Mouse (Mus musculus): ENCODE data around the gene Fgl2.

Fgl2 gene

DNA sequence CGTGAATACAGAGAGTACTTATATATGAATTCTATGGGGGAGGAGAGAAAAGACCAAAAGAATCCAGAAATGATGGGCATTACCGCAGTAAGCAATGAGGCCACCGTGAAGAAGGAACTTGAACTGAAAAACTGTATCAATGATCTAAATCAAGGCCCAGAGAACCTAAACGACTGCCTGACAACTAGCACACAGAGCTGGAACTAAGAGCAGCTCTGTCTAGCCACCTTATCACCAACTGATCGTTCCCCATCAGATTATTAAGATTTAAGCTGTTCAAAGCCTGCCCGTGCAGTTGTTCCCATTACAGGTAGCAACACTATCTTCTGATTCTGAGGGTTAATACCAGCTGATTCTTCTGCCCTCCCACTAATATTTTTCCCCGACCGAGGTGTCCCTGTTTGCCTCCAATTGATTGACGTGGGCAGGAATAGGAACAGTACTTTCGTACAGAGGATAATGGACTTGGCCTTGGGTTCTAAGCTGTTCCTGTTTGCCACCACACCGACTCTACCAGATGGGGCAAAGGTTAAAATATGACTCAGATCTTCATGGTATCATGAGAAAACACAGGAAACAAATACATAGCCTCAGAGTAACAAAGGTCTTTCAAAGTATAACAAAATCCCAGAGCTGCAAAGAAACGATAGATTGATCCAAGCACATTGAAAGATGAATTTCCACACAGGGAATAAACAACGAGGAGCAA, 12.0 kb downstream of the Fgl2 start:
- DNase-seq (ENCODE audit: low spot score in 2 of 2) = no peak

- DNase-seq (ENCODE audit: low spot score in 2 of 2) = no peak
Measured at GRCm38 (mm10) chr5:21384976-21385375, 12.5 kb downstream of the Fgl2 start.

- DNase-seq (ENCODE audit: low spot score in 2 of 2) = no peak
Measured at GRCm38 (mm10) chr5:21386432-21386831, 14.0 kb downstream of the Fgl2 start.

DNA sequence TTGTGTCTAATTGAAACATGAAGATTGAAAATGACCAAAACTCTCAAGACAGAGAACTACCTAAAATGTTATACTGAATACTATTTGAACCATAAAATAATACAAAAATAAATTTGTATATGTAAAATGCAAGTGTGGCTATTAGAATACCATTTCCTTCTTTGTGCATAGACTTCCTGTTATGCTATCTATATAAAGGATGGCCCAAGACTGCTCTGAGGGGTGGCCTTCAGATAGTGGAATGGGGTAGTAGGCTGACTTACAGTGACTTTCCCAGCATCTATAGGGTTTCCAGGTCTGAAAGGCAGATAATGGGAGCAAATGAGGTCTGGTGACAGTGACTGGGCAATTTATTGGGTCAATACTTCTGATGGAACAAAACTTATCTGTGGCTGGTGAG, 14.9 kb downstream of the Fgl2 start:
- DNase-seq (ENCODE audit: low spot score in 2 of 2) = no peak

GRCm38 (mm10) chr5:21388855-21389254, 16.4 kb downstream of the Fgl2 start:
- no peak for DNase-seq (ENCODE audit: low spot score in 2 of 2)

- no peak for DNase-seq (ENCODE audit: low spot score in 2 of 2)
Measured at GRCm38 (mm10) chr5:21391616-21392384, 19.4 kb downstream of the Fgl2 start.

- no peak for DNase-seq (ENCODE audit: low spot score in 2 of 2)
Measured at GRCm38 (mm10) chr5:21394562-21394961, 22.1 kb downstream of the Fgl2 start.

DNA sequence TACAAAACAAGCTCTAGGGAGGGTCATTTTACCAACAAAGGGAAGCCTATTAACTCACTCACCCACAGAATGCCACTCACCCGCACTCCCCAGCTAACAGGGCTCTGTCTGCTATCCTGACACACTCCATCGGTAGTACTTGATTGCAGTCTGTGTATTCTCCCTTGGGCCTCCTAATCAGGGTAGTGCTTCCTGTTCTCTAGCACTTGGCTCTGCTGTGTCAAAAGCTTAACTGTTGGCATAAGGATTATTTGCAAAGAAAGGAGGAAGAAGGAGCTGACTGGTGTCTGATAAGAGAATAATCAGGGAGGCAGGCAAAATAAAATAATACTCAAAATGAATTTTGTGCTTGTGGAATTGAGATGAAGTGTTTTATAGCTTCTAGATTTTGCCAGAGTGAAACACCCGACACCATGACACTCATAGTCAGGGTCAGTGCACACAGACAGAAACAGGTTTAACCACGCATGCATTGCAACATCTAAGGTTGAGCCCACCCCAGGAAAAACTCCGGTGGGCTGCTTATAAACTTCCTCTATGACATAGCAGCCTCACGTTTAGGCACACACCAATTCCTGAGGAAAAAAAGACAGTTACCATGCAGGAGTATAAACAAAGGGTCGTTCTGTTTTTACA, 22.9 kb downstream of the Fgl2 start:
- no peak for DNase-seq (ENCODE audit: low spot score in 2 of 2)

DNA sequence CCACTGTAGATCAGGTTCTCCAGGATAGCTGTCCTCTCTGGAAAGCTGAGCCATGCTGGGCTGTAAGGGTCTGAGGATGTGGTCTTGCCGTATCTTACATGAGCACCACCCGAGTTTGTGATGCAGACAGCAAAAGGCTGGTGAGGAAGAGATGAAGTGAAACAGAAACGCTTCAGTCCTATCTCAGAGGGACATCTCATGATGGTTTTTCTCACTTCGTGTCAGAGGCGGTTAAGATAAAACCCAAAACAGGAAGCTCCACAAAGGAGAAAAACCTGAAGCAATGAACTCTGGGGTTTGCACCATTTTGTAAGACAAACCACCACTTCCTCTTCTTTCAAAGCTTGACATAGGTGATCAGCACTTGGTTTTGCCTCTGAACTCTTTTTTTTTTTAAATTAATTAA, 38.8 kb downstream of the Fgl2 start:
- no peak for DNase-seq (ENCODE audit: low spot score in 2 of 2)

GRCm38 (mm10) chr5:21412056-21412455, 39.6 kb downstream of the Fgl2 start:
- no peak for DNase-seq (ENCODE audit: low spot score in 2 of 2)

DNA sequence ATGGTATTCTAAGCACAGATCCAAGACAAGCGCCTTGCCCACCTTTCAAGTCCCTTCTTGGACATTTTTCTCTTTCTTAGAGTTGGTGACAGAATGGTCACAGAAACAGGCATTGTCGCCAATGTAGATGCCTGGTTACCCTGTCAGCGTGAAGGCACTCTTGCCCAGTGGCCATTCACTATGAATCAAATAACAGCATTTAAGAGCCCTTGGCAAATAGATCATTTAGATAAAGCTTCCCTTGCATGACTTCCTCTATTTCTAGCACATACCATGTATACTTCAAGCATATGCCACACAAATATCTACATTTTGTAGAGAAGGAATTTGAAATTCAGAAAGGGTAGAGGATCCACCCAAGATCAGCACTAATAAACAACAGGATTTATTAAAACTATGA, 40.9 kb downstream of the Fgl2 start:
- DNase-seq (ENCODE audit: low spot score in 2 of 2) = no peak

DNA sequence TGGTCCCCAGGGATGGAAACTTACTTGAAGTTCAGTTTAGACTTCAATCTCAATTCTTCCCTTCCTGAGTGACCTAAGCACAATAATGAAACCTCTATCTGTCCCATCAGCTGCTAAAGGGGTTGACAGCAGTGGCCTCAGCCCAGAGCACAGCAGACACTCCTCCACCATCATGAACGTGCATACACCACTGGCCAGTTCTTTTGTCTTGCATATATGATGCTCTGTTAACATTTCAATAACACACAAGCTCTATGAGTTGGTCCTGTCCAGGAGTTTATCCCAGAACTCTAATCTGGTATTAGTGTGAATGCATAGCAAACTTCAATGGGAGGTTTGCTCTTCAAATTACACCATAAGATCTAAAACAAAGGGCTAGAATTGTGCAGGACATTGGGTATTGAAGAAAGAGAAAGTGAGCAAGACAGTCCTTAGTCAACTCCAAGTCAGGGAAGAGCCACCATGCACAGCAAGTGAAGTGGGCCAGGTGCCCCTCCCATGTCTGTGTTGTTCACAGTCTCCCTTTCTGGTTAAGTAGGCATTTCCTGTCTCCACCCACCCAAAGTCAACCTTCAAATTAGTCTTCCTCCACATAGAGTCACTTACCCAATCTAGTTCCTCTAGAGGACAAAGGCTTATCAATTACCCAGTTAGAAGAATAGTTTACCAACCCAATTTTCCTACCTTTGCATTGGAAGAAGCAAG, 41.8 kb downstream of the Fgl2 start:
- DNase-seq (ENCODE audit: low spot score in 2 of 2) = no peak

- DNase-seq (ENCODE audit: low spot score in 2 of 2) = no peak
Measured at GRCm38 (mm10) chr5:21418613-21419012, 46.2 kb downstream of the Fgl2 start.

DNA sequence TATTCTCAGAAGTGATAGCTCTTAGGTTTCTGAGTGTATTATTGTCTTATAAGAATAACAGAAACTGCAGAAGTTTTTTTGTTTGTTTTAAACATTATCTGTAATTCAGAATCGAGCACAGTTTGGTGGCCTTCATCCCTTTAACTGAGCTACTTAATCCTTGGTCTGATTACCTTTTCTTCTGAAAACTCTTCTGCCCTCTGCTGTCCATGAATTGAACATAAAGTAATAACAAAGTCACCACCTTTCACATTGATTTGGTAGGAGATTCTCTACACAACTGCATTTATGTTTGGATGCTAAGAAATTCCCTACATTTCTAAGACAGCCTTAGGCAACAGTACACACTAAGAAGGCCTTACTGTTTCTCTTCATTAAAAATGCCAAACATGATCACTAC, 48.2 kb downstream of the Fgl2 start:
- no peak for DNase-seq (ENCODE audit: low spot score in 2 of 2)

- peak; percentile 94 to 98 for DNase-seq (ENCODE audit: low spot score in 2 of 2)
Measured at GRCm38 (mm10) chr5:21424614-21425602, 52.5 kb downstream of the Fgl2 start, which contains the start of the genes Ccdc146 and Fam185a. TSS of gene Ccdc146 (minus strand) at chr5:21424677. TSS of gene Fam185a (plus strand) at chr5:21424958.

GRCm38 (mm10) chr5:21426666-21427065, 54.2 kb downstream of the Fgl2 start:
- DNase-seq (ENCODE audit: low spot score in 2 of 2) = no peak

Measured in right cerebral cortex, postnatal 36 days (tissue).